Mouse (Mus musculus) urinary bladder, adult 18-20 months (tissue): ENCODE measurements around the gene Mtm1.

Experiments used
- DNase-seq, 2 experiments: peaks; one replicate each; pipeline ENCODE4 v3.0.0; 2022; ENCODE audit warnings: low spot score in 2 of 2, mixed read lengths in 2 of 2

Gene Mtm1

GRCm38 (mm10) chrX:71210467-71210866 is at the start of gene Mtm1:
Gene Mtm1 (plus strand): TSS chrX:71210767.
- no peak for DNase-seq

GRCm38 (mm10) chrX:71181526-71181925 is 29.0 kb upstream of the Mtm1 start:
- no peak for DNase-seq

GRCm38 (mm10) chrX:71183671-71184070 is 26.9 kb upstream of the Mtm1 start:
- no peak for DNase-seq

GRCm38 (mm10) chrX:71186396-71186795 is 24.2 kb upstream of the Mtm1 start:
- DNase-seq, result no peak

DNA sequence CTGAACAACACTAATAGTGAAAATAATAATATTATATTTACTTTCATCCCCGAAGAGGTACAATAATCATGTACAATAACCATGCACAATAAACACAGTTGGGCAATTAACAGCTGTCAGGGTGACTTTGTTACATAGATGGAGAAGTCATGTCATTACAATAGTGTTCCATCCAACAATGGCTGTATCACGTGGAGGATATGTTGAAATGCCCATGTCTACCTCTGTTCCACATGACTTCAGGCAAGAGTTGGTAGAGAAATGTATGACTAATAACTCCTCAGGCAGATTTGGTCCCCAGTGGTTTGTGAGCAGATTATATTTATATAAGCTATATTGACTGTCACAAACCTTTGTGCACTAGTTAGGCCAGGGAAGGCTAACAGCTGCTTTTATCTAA is 5.8 kb upstream of the Mtm1 start:
- no peak for DNase-seq

- no peak for DNase-seq
These were observed 4.6 kb upstream of the Mtm1 start for GRCm38 (mm10) chrX:71205821-71206542.

DNA sequence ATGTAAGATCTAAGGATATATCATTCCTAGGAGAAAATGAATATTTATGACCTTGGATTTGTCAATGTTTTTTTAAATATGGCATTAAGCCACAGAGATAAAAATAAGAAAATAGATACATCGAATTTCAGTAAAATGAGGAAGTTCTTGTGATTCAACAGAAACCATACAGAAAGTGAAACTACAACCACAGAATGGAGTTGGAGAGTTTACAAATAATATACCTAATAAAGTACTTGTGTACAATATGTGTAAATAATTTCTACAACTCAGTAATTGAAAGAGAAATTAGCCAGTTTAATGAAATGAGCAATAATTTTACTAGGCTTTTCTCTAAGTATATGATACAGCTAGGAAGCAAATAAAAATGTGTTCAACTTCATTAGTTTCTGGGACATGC is 4.0 kb upstream of the Mtm1 start:
- DNase-seq, result no peak

- no peak for DNase-seq
These were observed 2.3 kb downstream of the Mtm1 start for GRCm38 (mm10) chrX:71212911-71213310.

DNA sequence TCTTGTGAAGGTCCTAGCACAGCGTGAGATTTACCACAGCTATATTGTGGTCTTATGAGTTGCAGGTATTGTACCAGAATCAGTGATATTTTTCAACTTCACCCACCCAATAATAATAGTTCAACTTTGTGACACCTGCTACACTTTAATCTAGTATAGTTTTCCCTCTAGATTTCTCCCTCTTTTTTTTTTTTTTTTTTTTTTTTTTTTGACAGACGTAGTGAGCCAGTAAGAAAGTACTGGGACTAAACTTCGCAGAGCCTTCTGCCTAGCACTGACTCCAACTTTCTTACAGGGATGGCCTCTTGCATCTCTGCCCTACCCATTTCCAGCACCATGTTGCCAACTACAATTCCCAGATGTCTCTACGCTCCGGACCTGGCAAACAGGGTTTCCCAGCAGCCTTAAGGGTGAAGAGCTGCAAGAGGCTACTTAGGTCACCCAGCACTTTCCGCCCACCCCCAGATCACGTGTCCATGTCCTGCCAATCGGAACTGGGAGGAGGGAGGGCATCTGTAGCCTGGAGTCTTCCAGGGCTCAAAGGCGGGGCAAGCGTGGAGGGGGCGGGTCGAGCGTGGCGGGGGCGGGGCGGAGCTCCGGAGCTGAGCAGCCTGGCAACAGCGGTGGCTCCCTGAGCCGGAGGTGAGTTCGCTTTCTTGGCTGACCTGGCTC is 4.0 kb downstream of the Mtm1 start:
- peak; percentile 54 to 84 for DNase-seq

DNA sequence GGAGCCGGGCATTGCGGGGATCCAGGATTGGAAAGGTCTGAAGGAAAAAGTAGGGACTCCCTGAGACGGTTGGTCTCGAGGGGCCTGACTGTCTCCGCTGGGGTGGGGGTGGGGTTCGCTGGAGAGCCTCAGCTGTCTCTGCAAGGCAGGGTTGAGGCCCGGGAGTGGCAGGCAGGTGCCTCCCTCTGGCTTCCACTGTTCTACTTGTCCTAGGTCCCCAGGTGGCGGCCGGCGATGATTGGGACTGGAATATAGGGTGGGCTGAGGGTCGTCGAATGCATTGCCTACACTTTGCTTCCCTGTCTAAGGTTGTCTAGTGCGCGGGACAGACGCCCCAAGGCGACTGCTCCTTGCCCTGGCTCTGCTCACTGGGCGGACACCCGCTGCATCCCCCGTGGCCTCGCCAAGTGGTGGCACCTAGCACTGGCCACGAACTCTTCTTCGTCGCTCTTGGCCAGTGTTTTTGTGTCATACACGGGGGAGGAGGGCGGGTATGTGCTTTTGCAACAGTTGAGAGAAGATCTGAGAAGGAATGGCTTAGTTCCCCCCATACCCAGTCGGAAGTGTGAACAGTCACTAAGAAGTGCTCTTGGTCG is 4.6 kb downstream of the Mtm1 start:
- no peak for DNase-seq

GRCm38 (mm10) chrX:71216879-71217278 is 6.3 kb downstream of the Mtm1 start:
- DNase-seq, result no peak

GRCm38 (mm10) chrX:71218853-71219252 is 8.3 kb downstream of the Mtm1 start:
- DNase-seq, result no peak

GRCm38 (mm10) chrX:71220896-71221295 is 10.3 kb downstream of the Mtm1 start:
- no peak for DNase-seq

GRCm38 (mm10) chrX:71222648-71223408 is 12.3 kb downstream of the Mtm1 start:
- DNase-seq, result no peak

GRCm38 (mm10) chrX:71226881-71227280 is 16.3 kb downstream of the Mtm1 start:
- no peak for DNase-seq

GRCm38 (mm10) chrX:71228200-71228599 is 17.6 kb downstream of the Mtm1 start:
- DNase-seq, result no peak

GRCm38 (mm10) chrX:71230847-71231246 is 20.3 kb downstream of the Mtm1 start:
- DNase-seq, result no peak

- DNase-seq, result no peak
These were observed 45.9 kb downstream of the Mtm1 start for GRCm38 (mm10) chrX:71256422-71256821.

DNA sequence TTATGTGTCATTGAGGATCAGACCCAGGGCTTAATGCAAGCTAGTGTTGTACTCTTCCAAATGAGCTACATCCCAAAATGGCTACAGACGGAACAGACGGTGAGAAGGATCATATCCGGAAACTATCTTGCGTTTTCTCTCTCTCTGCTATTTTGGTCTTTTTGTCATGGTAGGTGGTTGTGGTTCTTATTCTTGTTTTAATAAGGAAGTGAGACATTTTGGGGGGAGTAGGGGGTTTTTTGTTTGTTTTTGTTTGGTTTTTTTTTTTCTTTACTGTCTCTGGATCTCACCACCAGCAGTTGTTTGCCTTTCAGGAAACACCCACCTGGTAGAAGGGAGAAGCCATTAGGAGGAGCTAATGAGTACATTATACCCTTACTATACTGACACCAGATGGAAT is 50.3 kb downstream of the Mtm1 start:
- DNase-seq, result no peak

GRCm38 (mm10) chrX:71264316-71264715 is 53.7 kb downstream of the Mtm1 start:
- no peak for DNase-seq

- DNase-seq, result no peak
These were observed 58.4 kb downstream of the Mtm1 start for GRCm38 (mm10) chrX:71268972-71269371.

GRCm38 (mm10) chrX:71274150-71274549 is 63.6 kb downstream of the Mtm1 start:
- DNase-seq, result no peak
